Mouse (Mus musculus) liver, embryonic 12.5 days (tissue): ENCODE data around the gene Cit. TPM values are rescaled to one million over a fixed set of nuclear protein-coding genes. Genes with fewer than 3 reads are reported as not detected.

Experiments used
- ATAC-seq: fragments of 200-750 bp; cut with Nextera tagmentation; 2 replicates; pipeline ENCODE4 v1.8.0; 2017; ENCODE audit warnings: moderate number of reproducible peaks, mild to moderate bottlenecking, moderate library complexity
- H3K27ac ChIP-seq: fragments of 300-500 bp; sonication (generic); 2 replicates; pipeline ENCODE4 v1.5.1; 2016; ENCODE audit warnings: mild to moderate bottlenecking
- H3K27me3 ChIP-seq: fragments of 300-500 bp; sonication (generic); replicated peaks from 2 replicates; pipeline ENCODE4 v1.6.1; 2016; ENCODE audit warnings: mild to moderate bottlenecking, moderate library complexity
- H3K36me3 ChIP-seq: fragments of 300-500 bp; sonication (generic); 2 replicates; pipeline ENCODE4 v1.6.1; 2016; ENCODE audit warnings: mild to moderate bottlenecking, moderate library complexity
- H3K4me1 ChIP-seq: fragments of 300-500 bp; sonication (generic); 2 replicates; pipeline ENCODE4 v1.6.1; 2016
- H3K4me2 ChIP-seq: fragments of 300-500 bp; sonication (generic); 2 replicates; pipeline ENCODE4 v1.6.1; 2016; ENCODE audit warnings: mild to moderate bottlenecking, moderate library complexity
- H3K4me3 ChIP-seq: fragments of 300-500 bp; sonication (generic); 2 replicates; pipeline ENCODE4 v1.5.1; 2016; ENCODE audit warnings: mild to moderate bottlenecking, moderate library complexity
- H3K9ac ChIP-seq: fragments of 300-500 bp; sonication (generic); 2 replicates; pipeline ENCODE4 v1.6.1; 2016; ENCODE audit warnings: mild to moderate bottlenecking, moderate library complexity
- H3K9me3 ChIP-seq: fragments of 300-500 bp; sonication (generic); replicated peaks from 2 replicates; pipeline ENCODE4 v1.6.1; 2016; ENCODE audit warnings: mild to moderate bottlenecking, moderate library complexity
- WGBS: fragments of 180-500 bp; shearing (Covaris S2); methylation state at CpG from one replicate; pipeline ENCODE4 v1.1.7; 2016; ENCODE audit not compliant: insufficient replicate concordance; 5-methylcytosine and 5-hydroxymethylcytosine counted together
- polyA plus RNA-seq: library from polyadenylated mRNA; unstranded; fragments of >200 nt; fragmentation: Nextera tagmentation; extraction: Ambion mirVana; gene quantifications from 2 replicates; pipeline ENCODE4 v1.2.1, GENCODE M21; 2016

Cit gene
- polyA plus RNA-seq, 1 experiment from 2014 or later = 55.8 TPM

GRCm38 (mm10) chr5:115838059-115838458 lies 7.0 kb upstream of the Cit start:
- Histone ChIP-seq H3K27me3 (no peaks in the 10 kb centered on the region), H3K4me3 (no peak overlapping the region), H3K4me2 (no peak overlapping the region), H3K9me3 (0 out of 2 replicates have a peak, but pooled peaks cover 10% of the 10 kb centered on the region), H3K27ac (no peak overlapping the region), H3K9ac (no peak overlapping the region), H3K36me3 (no peaks in the 10 kb centered on the region), H3K4me1 (peaks cover 15% of the 10 kb centered on the region)
- no peak for ATAC-seq
- 84% methylated on average over 6 of the region's 6 CpGs for WGBS

- WGBS = 12% methylated on average over 5 of the region's 5 CpGs
- 0 out of 2 replicates have a peak, but pooled peaks cover 3% of the 10 kb centered on the region for H3K9me3 ChIP-seq
- ATAC-seq = no peak
These were observed 4.6 kb upstream of the Cit start for GRCm38 (mm10) chr5:115840453-115840852.

GRCm38 (mm10) chr5:115840946-115841775 lies 3.9 kb upstream of the Cit start:
- no peaks in the 10 kb centered on the region for H3K27me3 ChIP-seq
- H3K27ac ChIP-seq = no peak overlapping the region
- peaks cover 26% of the 10 kb centered on the region for H3K4me1 ChIP-seq
- H3K4me3 ChIP-seq = no peak overlapping the region
- whole genome bisulfite sequencing = 71% methylated on average over 12 of the region's 12 CpGs
- no peak for ATAC-seq
- 0 out of 2 replicates have a peak, but pooled peaks cover 3% of the 10 kb centered on the region for H3K9me3 ChIP-seq
- H3K36me3 ChIP-seq = no peaks in the 10 kb centered on the region
- H3K4me2 ChIP-seq = no peak overlapping the region
- no peak overlapping the region for H3K9ac ChIP-seq

More at GRCm38 (mm10) chr5:115840453-115840852, 4.6 kb upstream of the Cit start:
- Histone ChIP-seq H3K4me1 (peaks cover 19% of the 10 kb centered on the region), H3K36me3 (no peaks in the 10 kb centered on the region), H3K4me2 (no peak overlapping the region), H3K4me3 (no peak overlapping the region), H3K27me3 (no peaks in the 10 kb centered on the region), H3K27ac (no peak overlapping the region), H3K9ac (no peak overlapping the region)

- 5% methylated on average over 12 of the region's 12 CpGs for WGBS
- H3K36me3 ChIP-seq = peaks cover 30% of the 10 kb centered on the region
- no peaks in the 10 kb centered on the region for H3K27me3 ChIP-seq
- H3K9me3 ChIP-seq = 0 out of 2 replicates have a peak, but pooled peaks cover 3% of the 10 kb centered on the region
- peak overlapping the region; percentile 92 for H3K4me3 ChIP-seq
- peak overlapping the region; percentile 85 for H3K27ac ChIP-seq
- H3K4me1 ChIP-seq = peaks cover 47% of the 10 kb centered on the region
- peak overlapping the region; percentile 71 for H3K4me2 ChIP-seq
- H3K9ac ChIP-seq = peak overlapping the region; percentile 99
- peak; percentile 33 for ATAC-seq
These were observed 711 bp upstream of the Cit start for GRCm38 (mm10) chr5:115844368-115844765.

- no peak for ATAC-seq
- 21% methylated on average over 8 of the region's 8 CpGs for whole genome bisulfite sequencing
- peaks cover 44% of the 10 kb centered on the region for H3K36me3 ChIP-seq
- H3K4me3 ChIP-seq = peak overlapping the region; percentile 92
- H3K4me2 ChIP-seq = peak overlapping the region; percentile 71
- H3K27ac ChIP-seq = peak overlapping the region; percentile 86
- H3K9me3 ChIP-seq = 0 out of 2 replicates have a peak, but pooled peaks cover 3% of the 10 kb centered on the region
- H3K27me3 ChIP-seq = no peaks in the 10 kb centered on the region
- peaks cover 52% of the 10 kb centered on the region for H3K4me1 ChIP-seq
- H3K9ac ChIP-seq = peak overlapping the region; percentile 99
These were observed 627 bp downstream of the Cit start for GRCm38 (mm10) chr5:115845635-115846174.

- Histone ChIP-seq H3K9me3 (no peaks in the 10 kb centered on the region), H3K27me3 (no peaks in the 10 kb centered on the region), H3K9ac (no peak overlapping the region), H3K4me1 (peaks cover 55% of the 10 kb centered on the region), H3K36me3 (peaks cover 58% of the 10 kb centered on the region), H3K4me3 (no peak overlapping the region), H3K4me2 (peak overlapping the region; percentile 71; the same call in 1 of the 2 replicates), H3K27ac (no peak overlapping the region)
- ATAC-seq = no peak
- WGBS = 87% methylated on average over 8 of the region's 8 CpGs
These were observed 2.1 kb downstream of the Cit start for GRCm38 (mm10) chr5:115847166-115847565.

GRCm38 (mm10) chr5:115848463-115848862 lies 3.4 kb downstream of the Cit start:
- H3K36me3 ChIP-seq = peaks cover 71% of the 10 kb centered on the region

GRCm38 (mm10) chr5:115849263-115849829 lies 4.3 kb downstream of the Cit start:
- WGBS = 89% methylated on average over 12 of the region's 12 CpGs
- Histone ChIP-seq H3K27me3 (no peaks in the 10 kb centered on the region), H3K4me3 (no peak overlapping the region), H3K36me3 (peaks cover 80% of the 10 kb centered on the region), H3K9me3 (no peaks in the 10 kb centered on the region), H3K4me1 (peaks cover 47% of the 10 kb centered on the region), H3K4me2 (no peak overlapping the region), H3K27ac (no peak overlapping the region), H3K9ac (no peak overlapping the region)
- ATAC-seq = no peak

More at GRCm38 (mm10) chr5:115848463-115848862, 3.4 kb downstream of the Cit start:
- H3K4me3 ChIP-seq = no peak overlapping the region
- WGBS = 89% methylated on average over 7 of the region's 7 CpGs
- H3K4me1 ChIP-seq = peaks cover 55% of the 10 kb centered on the region
- no peak overlapping the region for H3K4me2 ChIP-seq
- H3K9ac ChIP-seq = no peak overlapping the region
- H3K9me3 ChIP-seq = no peaks in the 10 kb centered on the region
- ATAC-seq = no peak
- H3K27ac ChIP-seq = no peak overlapping the region
- no peaks in the 10 kb centered on the region for H3K27me3 ChIP-seq

GRCm38 (mm10) chr5:115850250-115851028 lies 5.4 kb downstream of the Cit start:
- H3K27ac ChIP-seq = peak overlapping the region; percentile 51
- 82% methylated on average over 17 of the region's 17 CpGs for WGBS
- peaks cover 91% of the 10 kb centered on the region for H3K36me3 ChIP-seq
- no peaks in the 10 kb centered on the region for H3K9me3 ChIP-seq
- H3K4me2 ChIP-seq = no peak overlapping the region
- no peak overlapping the region for H3K4me3 ChIP-seq
- ATAC-seq = no peak
- peaks cover 46% of the 10 kb centered on the region for H3K4me1 ChIP-seq
- H3K27me3 ChIP-seq = no peaks in the 10 kb centered on the region
- H3K9ac ChIP-seq = no peak overlapping the region

- no peak overlapping the region for H3K4me2 ChIP-seq
- 85% methylated on average over 13 of the region's 13 CpGs for WGBS
These were observed 5.9 kb downstream of the Cit start for GRCm38 (mm10) chr5:115851029-115851365.

GRCm38 (mm10) chr5:115852431-115852830 lies 7.4 kb downstream of the Cit start:
- 92% methylated on average over 4 of the region's 4 CpGs for WGBS
- Histone ChIP-seq H3K4me2 (no peak overlapping the region), H3K27me3 (no peaks in the 10 kb centered on the region), H3K4me3 (no peak overlapping the region), H3K36me3 (peaks cover 97% of the 10 kb centered on the region), H3K9ac (no peak overlapping the region), H3K9me3 (no peaks in the 10 kb centered on the region), H3K27ac (no peak overlapping the region), H3K4me1 (peaks cover 28% of the 10 kb centered on the region)
- no peak for ATAC-seq

More at GRCm38 (mm10) chr5:115851029-115851365, 5.9 kb downstream of the Cit start:
- no peak for ATAC-seq
- H3K9me3 ChIP-seq = no peaks in the 10 kb centered on the region
- peaks cover 41% of the 10 kb centered on the region for H3K4me1 ChIP-seq
- peaks cover 95% of the 10 kb centered on the region for H3K36me3 ChIP-seq
- H3K4me3 ChIP-seq = no peak overlapping the region
- no peaks in the 10 kb centered on the region for H3K27me3 ChIP-seq
- no peak overlapping the region for H3K27ac ChIP-seq
- H3K9ac ChIP-seq = no peak overlapping the region
